Mouse (Mus musculus): ENCODE data around the gene Zfp365.

Gene Zfp365

DNA sequence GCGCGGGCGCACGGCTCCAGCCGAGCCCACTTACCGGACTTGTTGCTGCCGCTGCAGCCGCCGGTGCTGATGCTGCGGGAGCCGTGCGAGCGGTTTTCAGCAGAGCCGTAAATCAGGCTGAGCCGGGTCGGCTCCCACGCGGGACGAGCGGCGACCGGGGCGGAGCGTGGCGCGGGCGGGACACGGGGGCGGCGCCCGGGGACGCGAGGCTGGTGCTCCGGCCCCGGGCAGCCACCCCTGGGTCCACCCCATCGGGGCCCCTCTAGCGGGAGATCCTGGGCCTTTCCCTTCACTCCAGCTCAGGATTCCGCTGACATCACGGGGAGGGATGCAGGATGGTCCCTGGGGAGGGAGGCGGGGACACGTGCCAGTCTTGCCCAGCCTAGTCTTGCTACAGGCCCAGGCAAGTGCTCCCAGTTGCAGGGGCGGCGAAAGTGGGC is at the start of gene Zfp365:
Zfp365 (minus strand) TSS at position 326 of the 440 bp plus-strand sequence.
- under 1% methylated on average over 43 of the region's 43 CpGs for WGBS

DNA sequence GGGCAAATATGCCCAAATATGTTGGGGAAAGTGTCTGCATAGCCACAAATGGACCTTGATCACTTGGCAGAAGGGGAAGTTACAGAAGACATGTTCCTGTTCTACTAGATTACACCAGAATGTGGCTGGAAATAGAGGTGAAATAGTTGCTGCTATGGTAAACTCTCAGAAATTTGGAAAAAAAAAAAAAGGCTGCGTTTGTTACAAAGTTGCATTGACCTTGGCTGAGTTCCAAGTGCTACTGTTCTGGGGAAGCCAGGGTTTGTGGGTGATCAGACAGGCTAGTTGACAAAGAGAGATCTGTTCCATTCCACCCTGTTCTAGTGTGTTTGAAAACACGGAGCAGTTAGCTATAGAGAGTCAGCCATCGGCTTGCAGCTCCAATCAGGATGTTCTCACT is 47.5 kb upstream of the Zfp365 start:
- 62% methylated on average over 3 of the region's 3 CpGs for WGBS

DNA sequence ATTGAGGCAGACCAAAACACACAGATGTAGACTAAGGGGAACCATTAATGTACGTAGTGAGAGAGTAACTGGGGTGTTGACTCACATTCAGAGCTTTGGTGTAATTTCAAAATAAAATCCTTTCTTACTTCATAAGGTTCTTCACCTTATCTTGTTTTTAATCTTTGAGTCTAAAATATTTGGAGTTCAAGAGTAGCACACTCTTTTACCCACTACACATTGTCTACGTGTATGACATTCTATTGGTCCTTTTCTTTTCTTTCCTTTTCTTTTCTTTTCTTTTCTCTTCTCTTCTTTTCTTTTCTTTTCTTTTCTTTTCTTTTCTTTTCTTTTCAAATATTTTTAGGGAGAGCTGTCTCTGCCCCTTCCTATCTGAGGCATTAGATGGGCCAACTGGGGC is 43.5 kb upstream of the Zfp365 start:
- 96% methylated on average over 2 of the region's 2 CpGs for WGBS

DNA sequence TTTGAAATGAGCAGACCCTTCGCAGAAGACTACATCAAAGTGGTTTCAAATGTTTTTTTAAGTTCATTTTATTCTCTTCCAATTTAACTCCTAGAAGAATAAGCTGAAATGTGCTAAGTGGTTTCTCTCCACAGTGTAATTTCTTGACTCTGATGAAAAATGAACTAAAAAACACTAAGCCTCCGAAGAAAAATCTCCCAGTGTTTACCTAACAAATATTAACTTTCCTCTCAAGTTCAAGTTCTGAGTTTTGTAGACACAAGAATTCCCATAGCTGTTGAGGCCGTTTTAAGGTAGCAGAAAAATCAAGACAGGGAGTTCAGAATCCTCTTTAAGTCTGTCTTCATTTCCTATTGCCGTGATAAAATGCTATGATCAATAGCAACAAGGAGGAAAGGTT is 39.2 kb upstream of the Zfp365 start:
- WGBS, result 80% methylated on average over 4 of the region's 4 CpGs

DNA sequence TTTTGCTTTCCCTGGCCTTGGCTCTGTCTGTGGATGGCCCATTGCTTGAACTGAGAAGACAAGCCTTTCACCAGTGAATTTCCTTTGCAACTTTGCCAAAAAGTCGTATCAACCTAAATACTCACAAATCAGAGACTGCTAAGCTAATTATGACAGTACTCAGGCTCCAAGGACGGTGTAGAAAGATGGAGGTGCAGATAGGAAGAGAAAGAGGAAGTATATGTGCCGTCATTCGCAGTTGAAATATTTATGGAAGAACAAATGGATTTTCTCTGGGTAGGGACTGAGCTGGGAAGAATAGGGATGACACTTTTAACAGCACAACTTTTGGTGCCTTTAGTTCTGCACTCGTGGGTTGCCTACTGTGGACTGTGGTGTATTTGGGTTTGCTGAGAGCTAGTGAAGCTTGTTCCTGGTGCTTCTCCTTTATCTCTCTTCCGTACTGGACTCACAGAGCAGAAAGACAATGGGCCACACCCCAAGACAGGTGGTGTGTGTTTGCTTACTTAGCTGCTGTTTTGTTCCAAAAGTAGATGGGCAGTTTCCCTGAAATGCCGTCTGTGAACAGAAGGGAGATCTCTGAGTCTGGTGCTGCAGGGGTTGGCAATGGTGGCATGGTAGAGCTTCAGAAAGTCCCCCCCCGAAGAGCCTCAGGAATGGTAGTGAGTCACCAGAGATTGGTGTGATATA is 37.7 kb upstream of the Zfp365 start:
- 79% methylated on average over 8 of the region's 8 CpGs for WGBS

DNA sequence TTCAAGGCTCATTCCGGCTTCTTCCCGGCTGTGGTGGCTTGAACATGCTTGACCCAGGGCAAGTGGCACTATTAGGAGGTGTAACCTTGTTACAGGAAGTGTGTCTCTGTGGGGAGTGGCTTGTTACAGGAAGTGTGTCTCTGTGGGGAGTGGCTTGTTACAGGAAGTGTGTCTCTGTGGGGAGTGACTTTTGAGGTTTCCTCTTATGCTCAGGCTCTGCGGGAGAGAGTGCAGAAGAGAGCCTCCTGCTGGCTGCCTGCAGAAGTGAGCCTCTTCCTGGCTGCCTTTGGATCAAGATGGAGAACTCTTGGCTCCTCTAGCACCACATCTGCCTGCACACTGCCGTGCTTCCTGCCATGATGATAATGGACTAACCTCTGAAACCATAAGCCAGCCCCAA is 31.1 kb upstream of the Zfp365 start:
- 91% methylated on average over 4 of the region's 4 CpGs for WGBS

DNA sequence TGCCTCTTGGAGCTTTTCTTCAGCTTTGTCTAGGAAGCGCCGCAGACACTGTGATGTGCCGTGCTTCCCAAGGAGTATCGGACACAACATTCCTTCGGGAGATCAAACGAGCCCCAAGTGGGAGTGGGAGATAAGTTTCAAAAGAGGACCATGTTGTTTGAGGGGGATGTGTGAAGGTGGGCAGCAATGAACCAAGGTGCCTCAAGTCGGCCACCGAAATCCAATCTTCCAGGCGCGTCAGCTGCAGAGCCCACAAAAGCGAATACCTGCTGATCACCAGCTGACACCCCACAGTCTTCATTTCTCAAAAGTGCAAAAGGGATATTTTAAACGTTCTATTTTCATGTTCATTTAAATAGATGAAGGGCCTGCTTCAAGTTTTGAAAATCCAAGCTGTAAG is 27.1 kb upstream of the Zfp365 start:
- 45% methylated on average over 12 of the region's 12 CpGs for WGBS

DNA sequence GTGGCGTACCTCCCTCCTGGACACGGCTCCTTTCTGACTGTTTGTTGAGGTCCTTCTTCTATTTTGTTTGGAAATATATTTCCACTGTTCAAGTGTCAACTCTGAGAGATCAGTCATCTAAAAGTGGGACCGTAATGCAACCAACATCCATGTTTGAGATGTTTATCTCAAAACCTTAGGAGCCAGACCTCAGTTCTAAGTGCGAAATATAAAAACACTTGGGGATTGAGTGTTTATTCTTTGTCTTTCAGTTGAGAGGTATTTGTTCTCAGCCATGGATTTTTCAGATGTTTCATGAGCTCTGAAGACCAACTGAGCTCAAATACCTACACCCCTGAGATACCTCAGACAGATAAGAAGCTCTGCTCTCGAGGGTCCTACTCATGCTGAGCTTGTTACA is 25.3 kb upstream of the Zfp365 start:
- 93% methylated on average over 5 of the region's 5 CpGs for WGBS

DNA sequence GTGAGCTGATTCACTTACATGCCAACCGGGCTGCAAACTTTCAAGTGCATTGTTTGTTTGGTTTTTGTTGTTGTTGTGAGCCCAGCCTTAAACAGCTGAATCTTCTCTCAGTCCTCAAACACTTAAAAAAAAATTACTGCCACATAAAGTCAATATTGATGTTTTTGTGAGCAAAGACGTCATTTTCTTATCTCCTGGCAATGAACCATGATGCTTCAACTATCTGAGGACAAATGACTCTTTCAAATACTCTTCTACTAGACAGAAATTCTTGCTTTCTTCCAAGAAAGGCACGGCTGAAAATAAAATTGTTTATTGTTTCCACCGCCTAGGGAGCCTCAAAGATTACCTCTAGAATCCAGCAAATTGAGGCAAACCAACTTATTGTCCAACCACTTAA is 24.5 kb upstream of the Zfp365 start:
- WGBS, result 61% methylated on average over 4 of the region's 4 CpGs

DNA sequence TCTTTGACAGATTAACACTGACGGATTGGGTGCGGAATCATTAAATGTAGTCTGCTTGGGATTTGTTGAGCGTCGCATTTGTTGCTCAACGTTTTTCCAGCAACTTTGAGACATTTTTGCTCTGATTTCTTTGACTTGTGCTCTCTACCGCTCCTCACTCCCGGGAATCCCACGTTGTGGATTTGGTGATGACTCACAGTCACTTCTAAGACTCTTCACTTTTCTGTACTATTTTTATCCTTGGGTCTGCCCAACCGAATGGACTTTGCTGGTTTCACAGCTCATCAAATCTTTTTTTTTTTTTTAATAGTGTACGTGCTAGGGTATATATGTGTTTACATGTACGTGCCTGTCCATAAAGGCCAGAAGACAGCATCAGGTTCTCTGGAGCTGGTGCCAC is 20.3 kb upstream of the Zfp365 start:
- WGBS, result 55% methylated on average over 11 of the region's 11 CpGs

DNA sequence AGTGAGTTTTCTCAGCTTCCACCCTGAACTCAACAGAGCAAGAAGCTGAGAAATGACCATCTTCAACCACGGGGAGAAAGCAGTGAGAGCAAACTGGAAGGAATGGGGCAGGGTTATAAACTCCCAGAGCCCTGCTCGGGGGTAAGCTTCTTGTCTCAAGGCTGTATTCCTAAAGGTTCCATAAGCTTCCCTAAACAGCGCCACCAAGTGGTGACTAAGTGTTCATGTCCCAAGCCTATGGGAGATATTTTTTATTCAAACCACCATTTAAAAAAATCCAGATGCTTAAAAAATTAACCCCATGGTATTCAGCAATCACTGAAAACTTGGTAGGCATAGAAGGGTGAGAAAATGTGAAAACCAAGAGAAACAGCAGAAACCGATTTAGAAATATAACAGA is 18.9 kb upstream of the Zfp365 start:
- 64% methylated on average over 4 of the region's 4 CpGs for WGBS

DNA sequence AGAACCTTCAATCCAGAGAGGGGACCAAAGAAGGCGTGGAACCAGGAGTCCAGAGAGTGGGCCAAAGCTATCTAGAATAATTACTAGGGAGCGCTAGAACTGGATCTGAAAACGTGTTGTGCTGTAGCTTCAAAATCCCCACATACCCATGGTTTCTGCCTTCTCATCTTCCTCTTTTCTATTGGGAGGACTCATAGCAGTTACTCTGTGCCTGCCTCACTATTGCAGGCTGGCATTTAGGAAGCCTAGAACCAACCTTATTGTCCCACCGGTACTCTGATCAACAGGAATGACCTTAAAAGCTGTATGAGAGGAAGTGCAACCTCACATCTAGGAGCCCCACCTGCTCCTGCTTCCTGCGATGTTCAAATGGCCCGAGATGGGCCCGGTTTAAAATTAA is 16.1 kb upstream of the Zfp365 start:
- 73% methylated on average over 7 of the region's 7 CpGs for WGBS

DNA sequence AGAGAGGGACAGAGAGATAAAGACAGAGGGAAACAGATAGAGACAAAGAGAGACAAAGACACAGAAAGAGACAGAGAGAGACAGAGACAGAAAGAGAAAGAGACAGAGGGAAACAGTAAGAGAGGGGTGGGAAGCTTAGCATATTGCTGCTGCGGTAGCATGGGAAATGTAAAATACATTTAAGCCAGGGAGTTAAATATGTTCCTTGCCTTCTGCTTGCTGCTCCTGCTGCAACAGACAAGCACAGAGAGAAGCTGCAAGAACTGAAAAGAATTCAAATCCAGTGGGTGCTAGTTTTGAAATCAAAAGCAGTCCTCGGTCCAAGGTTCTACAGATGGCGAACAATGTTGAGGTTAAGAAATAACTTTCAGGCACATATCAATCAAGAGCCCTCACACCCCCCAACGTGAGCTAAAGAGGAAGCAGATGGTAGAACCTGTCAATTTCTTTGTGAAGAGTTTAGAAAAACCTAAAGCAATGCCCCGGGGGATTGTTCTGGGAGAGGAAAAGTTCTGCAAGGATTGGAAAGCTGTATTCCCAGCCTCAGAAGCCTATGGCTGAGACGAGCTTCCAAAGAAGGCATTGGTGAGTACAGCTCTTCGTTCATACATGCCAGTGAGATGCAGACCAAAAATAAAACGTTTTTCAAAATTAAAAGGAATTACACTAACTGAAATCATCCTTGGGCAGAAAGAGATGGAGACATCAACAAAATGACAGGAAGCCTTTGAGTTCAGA is 15.4 kb upstream of the Zfp365 start:
- WGBS, result 37% methylated on average over 8 of the region's 8 CpGs

DNA sequence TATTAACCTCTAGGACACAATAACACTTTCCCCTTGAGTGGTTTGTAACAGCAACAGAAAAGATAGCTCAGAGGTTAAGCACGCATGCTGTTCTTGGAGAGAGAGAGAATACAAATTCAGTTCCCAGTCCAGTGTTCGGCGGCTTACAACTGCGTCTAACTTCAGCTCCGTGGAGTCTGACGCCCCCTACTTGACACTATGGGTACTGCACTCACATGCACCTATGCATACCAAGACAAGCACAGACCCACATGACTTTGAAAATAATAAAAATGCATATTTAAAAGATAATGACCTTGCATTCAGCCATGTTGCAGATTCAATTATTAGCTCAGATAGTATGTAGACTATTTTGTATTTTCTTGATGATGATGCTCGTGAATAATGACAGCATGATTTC is 11.6 kb upstream of the Zfp365 start:
- WGBS, result 59% methylated on average over 7 of the region's 7 CpGs

DNA sequence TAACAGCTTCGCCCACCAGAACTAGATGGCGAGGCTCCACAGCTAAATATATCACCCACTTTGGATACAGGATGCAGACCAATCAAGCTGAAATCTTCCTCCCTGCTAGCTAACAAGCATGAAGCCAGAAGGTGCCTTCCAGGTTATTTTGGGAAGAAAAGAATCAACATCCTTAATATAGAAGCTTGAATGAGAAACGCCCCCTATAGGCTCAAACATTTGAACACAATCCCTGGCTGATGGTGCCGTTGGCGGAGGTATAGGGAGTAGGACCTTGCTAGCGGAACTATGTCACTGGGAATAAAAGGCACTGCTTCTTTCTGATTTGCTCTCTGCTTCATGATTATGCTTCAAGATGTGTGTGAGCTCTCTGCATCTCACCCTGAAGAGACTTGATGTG is 9.3 kb upstream of the Zfp365 start:
- 48% methylated on average over 6 of the region's 6 CpGs for WGBS

DNA sequence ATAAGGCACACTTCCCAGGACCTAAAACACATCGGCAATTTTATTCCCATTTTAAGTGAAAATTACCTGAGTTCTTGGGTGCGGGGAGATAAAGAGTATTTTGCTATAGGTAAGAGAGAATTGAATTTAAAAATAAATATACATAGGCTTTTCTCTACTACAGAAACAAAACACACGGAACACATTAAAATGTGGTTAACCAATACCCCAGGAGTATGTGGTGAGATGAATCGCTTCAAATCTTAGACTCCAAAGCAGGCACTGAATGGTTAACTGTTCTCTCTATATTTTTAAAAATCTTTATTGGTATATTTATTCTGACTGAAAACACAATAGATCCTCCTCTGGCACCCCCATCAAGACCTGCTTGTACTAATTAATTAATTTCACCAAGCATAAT is 7.2 kb upstream of the Zfp365 start:
- WGBS, result 89% methylated on average over 4 of the region's 4 CpGs

DNA sequence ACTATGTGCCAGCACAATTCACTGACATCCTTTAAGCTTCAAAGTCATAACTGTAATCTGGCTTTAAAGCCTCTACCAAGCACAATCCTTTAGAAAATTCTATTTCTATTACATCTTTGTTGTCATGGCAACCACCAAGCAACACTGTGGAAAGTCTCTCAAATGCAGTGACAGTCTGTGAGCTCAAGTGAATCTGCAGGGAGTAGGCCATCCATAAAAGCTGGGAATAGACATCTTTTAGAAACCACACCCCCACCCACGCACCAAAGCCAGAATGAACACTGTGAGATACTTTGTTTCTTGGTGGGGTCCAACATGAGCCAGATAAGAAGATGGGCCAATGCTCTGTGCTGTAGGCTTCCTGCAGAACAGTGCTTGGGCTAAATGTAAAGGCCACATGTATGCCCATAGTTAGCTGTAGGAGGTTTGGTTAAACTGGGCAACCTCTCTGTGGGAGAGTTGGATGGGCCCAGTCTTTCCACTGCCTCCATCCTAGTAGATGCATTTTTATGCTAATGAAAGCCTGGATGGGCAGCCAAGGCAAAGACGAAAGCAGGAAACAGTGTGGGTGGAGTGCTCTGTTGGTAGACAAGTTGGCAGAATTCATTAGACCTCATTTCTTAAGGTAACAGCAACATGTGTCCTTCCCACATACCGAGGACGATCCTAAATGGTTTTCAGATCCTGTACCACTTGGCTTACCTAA is 5.9 kb upstream of the Zfp365 start:
- WGBS, result 34% methylated on average over 4 of the region's 4 CpGs

DNA sequence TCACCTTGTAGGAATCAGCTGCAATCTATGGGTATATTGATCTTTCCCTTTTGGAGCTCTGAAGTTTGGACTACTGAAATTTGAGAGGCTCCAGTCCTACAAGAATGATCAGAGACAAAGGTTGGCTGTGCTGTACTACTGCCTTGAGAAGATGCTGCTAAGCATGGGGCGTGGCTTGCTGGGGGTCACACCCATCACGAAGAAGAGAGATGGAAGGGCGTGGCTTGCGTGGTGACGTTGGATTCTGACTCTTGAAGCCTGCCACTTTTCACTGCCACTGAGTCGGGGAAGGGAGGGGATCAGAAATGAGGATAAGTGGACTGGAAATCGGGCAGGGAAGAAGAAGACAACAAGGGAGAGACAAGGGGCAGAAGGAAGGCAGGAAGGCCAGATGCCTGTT is 4.9 kb upstream of the Zfp365 start:
- WGBS, result 70% methylated on average over 7 of the region's 7 CpGs

DNA sequence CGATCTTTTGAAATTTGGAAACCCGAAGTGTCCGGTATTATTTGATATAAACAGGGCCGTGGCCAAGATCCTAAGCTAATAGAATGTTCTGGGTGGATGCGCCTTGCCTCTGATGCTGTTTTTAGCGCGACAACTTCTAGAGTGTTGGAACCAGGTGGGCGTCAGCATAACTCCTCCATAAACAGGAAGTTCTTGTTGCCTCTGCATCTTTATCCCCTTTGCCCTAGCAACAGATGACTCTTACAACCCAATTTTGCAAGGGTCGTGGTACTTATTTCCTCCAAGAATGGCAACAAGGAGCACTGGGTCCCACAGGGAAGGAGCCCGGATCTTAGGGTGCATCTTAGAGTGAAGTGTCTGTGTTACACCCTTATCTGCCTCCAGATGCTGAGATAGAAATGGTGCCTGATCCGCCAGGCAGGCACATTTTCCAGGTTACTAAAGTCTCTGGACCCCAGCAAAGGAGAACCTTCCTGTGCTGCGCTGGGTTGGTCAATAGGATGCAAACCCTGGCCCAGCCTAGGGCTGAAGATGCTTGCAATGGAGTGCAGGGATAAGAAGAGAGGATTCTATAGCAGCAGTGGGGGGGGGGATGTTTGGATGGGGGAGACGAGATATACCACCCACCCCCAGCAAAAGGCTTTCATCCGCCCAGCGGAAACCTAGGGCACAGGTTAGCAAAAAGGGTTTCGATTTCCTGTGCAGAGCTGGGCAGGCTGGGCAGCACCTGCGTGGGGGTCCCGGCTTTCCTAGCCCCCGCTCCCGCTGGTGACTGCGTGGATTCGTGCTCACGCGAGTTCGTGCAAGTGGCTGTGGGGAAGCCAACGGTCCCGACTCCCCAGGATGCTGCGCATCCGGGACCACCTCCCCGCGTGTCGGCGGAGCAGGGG is 770 bp downstream of the Zfp365 start:
- 8% methylated on average over 33 of the region's 33 CpGs for WGBS

DNA sequence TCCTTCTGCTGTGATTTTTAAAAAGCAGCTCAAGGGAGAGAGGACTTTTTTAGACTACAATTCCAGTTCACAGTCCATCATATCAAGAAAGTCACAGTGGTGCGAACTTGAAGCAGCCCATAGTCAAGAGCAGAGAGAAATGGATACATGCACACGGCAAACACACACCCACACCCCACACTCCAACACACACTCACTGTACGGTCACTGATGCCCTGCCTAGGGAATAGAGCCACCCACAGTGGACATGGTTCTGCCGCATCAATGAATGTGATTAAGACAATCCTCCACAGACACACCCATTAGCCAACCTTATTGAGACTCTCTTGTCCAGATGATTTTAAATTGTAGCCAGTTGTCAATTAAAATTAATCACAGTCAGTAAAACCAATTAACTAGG is 4.5 kb downstream of the Zfp365 start:
- WGBS, result 72% methylated on average over 4 of the region's 4 CpGs

DNA sequence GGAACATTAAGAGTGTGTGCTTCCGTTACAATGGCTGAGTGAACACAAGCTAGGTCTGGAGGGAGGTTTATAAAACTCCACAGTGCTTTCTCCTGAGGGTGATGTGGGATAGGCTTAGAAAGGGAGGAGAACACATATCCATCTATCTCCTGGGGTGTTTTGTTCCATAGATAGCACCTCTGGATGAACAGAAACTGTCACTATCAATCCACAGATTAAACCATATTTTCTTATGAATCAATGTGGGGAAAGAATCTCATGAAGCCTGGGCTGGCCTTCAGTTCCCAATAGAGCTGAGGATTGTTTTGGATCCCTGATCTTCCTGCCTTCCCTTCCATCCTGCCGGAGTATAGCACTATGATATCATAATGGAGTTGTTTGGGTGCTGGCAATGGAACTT is 5.5 kb downstream of the Zfp365 start:
- 62% methylated on average over 2 of the region's 2 CpGs for WGBS

DNA sequence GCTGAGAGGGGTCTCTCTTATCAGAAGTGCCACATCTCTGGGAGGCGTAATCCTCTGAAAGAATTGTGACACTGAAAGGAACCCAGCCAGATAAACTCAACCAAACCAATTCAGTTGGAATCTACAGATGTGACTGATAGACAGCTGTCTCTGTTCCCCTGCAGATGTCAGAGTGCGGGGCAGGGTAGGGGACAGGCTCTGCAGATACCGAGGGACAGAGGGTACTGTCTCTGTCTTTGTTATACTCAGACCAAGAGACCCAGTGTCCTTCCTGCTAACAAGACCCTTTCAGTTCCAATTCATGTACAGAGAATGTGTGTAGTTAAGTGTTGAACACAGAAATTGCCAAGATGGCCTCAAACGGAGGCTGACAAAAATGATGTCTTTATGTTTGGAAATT is 6.4 kb downstream of the Zfp365 start:
- 67% methylated on average over 4 of the region's 4 CpGs for WGBS
